Mouse (Mus musculus): ENCODE results near the gene Vpreb1. TPM values are rescaled to one million over a fixed set of nuclear protein-coding genes. Genes with fewer than 3 reads are reported as not detected.

Vpreb1 gene
- 0.84 and 1.3 TPM in 2 replicates for polyA plus RNA-seq (2014; fragmentation: Nextera tagmentation; extraction: Ambion mirVana)

GRCm38 (mm10) chr16:16870617-16871331, at the start of gene Vpreb1, which contains the start of gene Top3b:
Gene Vpreb1, minus strand, starts transcription at chr16:16870843.
Gene Top3b, plus strand, starts transcription at chr16:16870736.
- WGBS, result under 1% methylated on average over 49 of the region's 49 CpGs
- H3K27ac ChIP-seq (replicated peaks; ENCODE audit: low read depth, low read length), result peak within 1 kb of the TSS; percentile 90
- H3K4me3 ChIP-seq (replicated peaks; ENCODE audit: low read depth, low read length), result peak within 1 kb of the TSS; percentile 65
- no peaks in the 10 kb centered on the region for H3K27me3 ChIP-seq (ENCODE audit: control insufficient read depth, insufficient read depth, low read length)
- H3K9ac ChIP-seq (replicated peaks; ENCODE audit: low read length), result peak within 1 kb of the TSS; percentile 76
- peaks cover 8% of the 10 kb centered on the region for H3K4me1 ChIP-seq (ENCODE audit: control insufficient read depth, insufficient read depth, low read length)
- H3K4me2 ChIP-seq (ENCODE audit: low read length), result peak within 1 kb of the TSS; percentile 67
- DNase-seq (peak; percentile 97), ATAC-seq (ENCODE audit: low FRiP score, low TSS enrichment) (peak; percentile 96)
- H3K9me3 ChIP-seq (ENCODE audit: control insufficient read depth, low read length), result peaks cover 1% of the 10 kb centered on the region; the same call in 1 of the 2 replicates
- H3K36me3 ChIP-seq (ENCODE audit: control insufficient read depth, insufficient read depth, low read length), result peaks cover 6% of the 10 kb centered on the region

GRCm38 (mm10) chr16:16918441-16919117, 47.9 kb upstream of the Vpreb1 start:
- Histone ChIP-seq H3K4me1 (ENCODE audit: control insufficient read depth, insufficient read depth, low read length) (no peaks in the 10 kb centered on the region), H3K9ac (replicated peaks; ENCODE audit: low read length) (no peak overlapping the region), H3K27me3 (ENCODE audit: control insufficient read depth, insufficient read depth, low read length) (no peaks in the 10 kb centered on the region), H3K4me2 (ENCODE audit: low read length) (no peak overlapping the region), H3K36me3 (ENCODE audit: control insufficient read depth, insufficient read depth, low read length) (peaks cover 94% of the 10 kb centered on the region), H3K9me3 (ENCODE audit: control insufficient read depth, low read length) (no peaks in the 10 kb centered on the region), H3K27ac (replicated peaks; ENCODE audit: low read depth, low read length) (no peak overlapping the region), H3K4me3 (replicated peaks; ENCODE audit: low read depth, low read length) (no peak overlapping the region)
- ATAC-seq (ENCODE audit: low FRiP score, low TSS enrichment) (no peak), DNase-seq (no peak)
- WGBS, result 92% methylated on average over 7 of the region's 7 CpGs

- H3K4me2 ChIP-seq (ENCODE audit: low read length), result no peak overlapping the region
- H3K27ac ChIP-seq (replicated peaks; ENCODE audit: low read depth, low read length), result no peak overlapping the region
- H3K27me3 ChIP-seq (ENCODE audit: control insufficient read depth, insufficient read depth, low read length), result no peaks in the 10 kb centered on the region
- no peak overlapping the region for H3K9ac ChIP-seq (replicated peaks; ENCODE audit: low read length)
- no peak for ATAC-seq (ENCODE audit: low FRiP score, low TSS enrichment)
- no peak for DNase-seq
- H3K4me3 ChIP-seq (replicated peaks; ENCODE audit: low read depth, low read length), result no peak overlapping the region
- WGBS, result 77% methylated on average over 1 of the region's 1 CpGs
- H3K9me3 ChIP-seq (ENCODE audit: control insufficient read depth, low read length), result no peaks in the 10 kb centered on the region
- no peaks in the 10 kb centered on the region; the same call in 1 of the 2 replicates for H3K4me1 ChIP-seq (ENCODE audit: control insufficient read depth, insufficient read depth, low read length)
- peaks cover 87% of the 10 kb centered on the region for H3K36me3 ChIP-seq (ENCODE audit: control insufficient read depth, insufficient read depth, low read length)
These were observed 42.8 kb upstream of the Vpreb1 start for GRCm38 (mm10) chr16:16913440-16913839.

- Histone ChIP-seq H3K4me3 (replicated peaks; ENCODE audit: low read depth, low read length) (no peak overlapping the region), H3K4me2 (ENCODE audit: low read length) (no peak overlapping the region), H3K4me1 (ENCODE audit: control insufficient read depth, insufficient read depth, low read length) (no peaks in the 10 kb centered on the region; the same call in 1 of the 2 replicates), H3K9me3 (ENCODE audit: control insufficient read depth, low read length) (no peaks in the 10 kb centered on the region), H3K9ac (replicated peaks; ENCODE audit: low read length) (no peak overlapping the region), H3K36me3 (ENCODE audit: control insufficient read depth, insufficient read depth, low read length) (peaks cover 87% of the 10 kb centered on the region), H3K27me3 (ENCODE audit: control insufficient read depth, insufficient read depth, low read length) (no peaks in the 10 kb centered on the region), H3K27ac (replicated peaks; ENCODE audit: low read depth, low read length) (peak overlapping the region; percentile 75)
- WGBS, result 29% methylated on average over 13 of the region's 13 CpGs
- peak; percentile 89 for DNase-seq
- peak; percentile 85 for ATAC-seq (ENCODE audit: low FRiP score, low TSS enrichment)
These were observed 41.3 kb upstream of the Vpreb1 start for GRCm38 (mm10) chr16:16911641-16912597.

- H3K4me1 ChIP-seq (ENCODE audit: control insufficient read depth, insufficient read depth, low read length), result no peaks in the 10 kb centered on the region; the same call in 1 of the 2 replicates
- WGBS, result 89% methylated on average over 6 of the region's 6 CpGs
- no peak overlapping the region for H3K9ac ChIP-seq (replicated peaks; ENCODE audit: low read length)
- no peak overlapping the region for H3K27ac ChIP-seq (replicated peaks; ENCODE audit: low read depth, low read length)
- no peaks in the 10 kb centered on the region for H3K9me3 ChIP-seq (ENCODE audit: control insufficient read depth, low read length)
- no peaks in the 10 kb centered on the region for H3K27me3 ChIP-seq (ENCODE audit: control insufficient read depth, insufficient read depth, low read length)
- no peak overlapping the region for H3K4me3 ChIP-seq (replicated peaks; ENCODE audit: low read depth, low read length)
- DNase-seq, result no peak
- ATAC-seq (ENCODE audit: low FRiP score, low TSS enrichment), result no peak
- H3K4me2 ChIP-seq (ENCODE audit: low read length), result no peak overlapping the region
- H3K36me3 ChIP-seq (ENCODE audit: control insufficient read depth, insufficient read depth, low read length), result peaks cover 86% of the 10 kb centered on the region
These were observed 37.2 kb upstream of the Vpreb1 start for GRCm38 (mm10) chr16:16907799-16908198.

- H3K27me3 ChIP-seq (ENCODE audit: control insufficient read depth, insufficient read depth, low read length), result no peaks in the 10 kb centered on the region
- H3K27ac ChIP-seq (replicated peaks; ENCODE audit: low read depth, low read length), result no peak overlapping the region
- H3K4me2 ChIP-seq (ENCODE audit: low read length), result no peak overlapping the region
- H3K9ac ChIP-seq (replicated peaks; ENCODE audit: low read length), result no peak overlapping the region
- no peaks in the 10 kb centered on the region for H3K9me3 ChIP-seq (ENCODE audit: control insufficient read depth, low read length)
- H3K4me1 ChIP-seq (ENCODE audit: control insufficient read depth, insufficient read depth, low read length), result no peaks in the 10 kb centered on the region
- 87% methylated on average over 5 of the region's 5 CpGs for WGBS
- H3K36me3 ChIP-seq (ENCODE audit: control insufficient read depth, insufficient read depth, low read length), result peaks cover 54% of the 10 kb centered on the region
- DNase-seq (no peak), ATAC-seq (ENCODE audit: low FRiP score, low TSS enrichment) (no peak)
- H3K4me3 ChIP-seq (replicated peaks; ENCODE audit: low read depth, low read length), result no peak overlapping the region
These were observed 32.5 kb upstream of the Vpreb1 start for GRCm38 (mm10) chr16:16903188-16903587.

GRCm38 (mm10) chr16:16902329-16902728, 31.7 kb upstream of the Vpreb1 start:
- Histone ChIP-seq H3K9ac (replicated peaks; ENCODE audit: low read length) (no peak overlapping the region), H3K4me1 (ENCODE audit: control insufficient read depth, insufficient read depth, low read length) (peaks cover 8% of the 10 kb centered on the region), H3K27ac (replicated peaks; ENCODE audit: low read depth, low read length) (no peak overlapping the region), H3K9me3 (ENCODE audit: control insufficient read depth, low read length) (no peaks in the 10 kb centered on the region), H3K27me3 (ENCODE audit: control insufficient read depth, insufficient read depth, low read length) (no peaks in the 10 kb centered on the region), H3K4me2 (ENCODE audit: low read length) (no peak overlapping the region), H3K36me3 (ENCODE audit: control insufficient read depth, insufficient read depth, low read length) (peaks cover 46% of the 10 kb centered on the region), H3K4me3 (replicated peaks; ENCODE audit: low read depth, low read length) (no peak overlapping the region)
- DNase-seq (no peak), ATAC-seq (ENCODE audit: low FRiP score, low TSS enrichment) (no peak)
- WGBS, result 96% methylated on average over 4 of the region's 4 CpGs

GRCm38 (mm10) chr16:16897056-16897584, 26.5 kb upstream of the Vpreb1 start:
- Histone ChIP-seq H3K9me3 (ENCODE audit: control insufficient read depth, low read length) (no peaks in the 10 kb centered on the region), H3K36me3 (ENCODE audit: control insufficient read depth, insufficient read depth, low read length) (peaks cover 14% of the 10 kb centered on the region), H3K9ac (replicated peaks; ENCODE audit: low read length) (peak overlapping the region; percentile 83), H3K27me3 (ENCODE audit: control insufficient read depth, insufficient read depth, low read length) (no peaks in the 10 kb centered on the region), H3K4me1 (ENCODE audit: control insufficient read depth, insufficient read depth, low read length) (peaks cover 13% of the 10 kb centered on the region), H3K4me2 (ENCODE audit: low read length) (peak overlapping the region; percentile 84), H3K27ac (replicated peaks; ENCODE audit: low read depth, low read length) (peak overlapping the region; percentile 72), H3K4me3 (replicated peaks; ENCODE audit: low read depth, low read length) (peak overlapping the region; percentile 60)
- 24% methylated on average over 10 of the region's 10 CpGs for WGBS
- peak; percentile 40 for DNase-seq
- ATAC-seq (ENCODE audit: low FRiP score, low TSS enrichment), result peak; percentile 21; the same call in 1 of the 2 replicates
